Comparison of ENCODE assay signal across 9 mouse cellular contexts in the genomic region with DNA sequence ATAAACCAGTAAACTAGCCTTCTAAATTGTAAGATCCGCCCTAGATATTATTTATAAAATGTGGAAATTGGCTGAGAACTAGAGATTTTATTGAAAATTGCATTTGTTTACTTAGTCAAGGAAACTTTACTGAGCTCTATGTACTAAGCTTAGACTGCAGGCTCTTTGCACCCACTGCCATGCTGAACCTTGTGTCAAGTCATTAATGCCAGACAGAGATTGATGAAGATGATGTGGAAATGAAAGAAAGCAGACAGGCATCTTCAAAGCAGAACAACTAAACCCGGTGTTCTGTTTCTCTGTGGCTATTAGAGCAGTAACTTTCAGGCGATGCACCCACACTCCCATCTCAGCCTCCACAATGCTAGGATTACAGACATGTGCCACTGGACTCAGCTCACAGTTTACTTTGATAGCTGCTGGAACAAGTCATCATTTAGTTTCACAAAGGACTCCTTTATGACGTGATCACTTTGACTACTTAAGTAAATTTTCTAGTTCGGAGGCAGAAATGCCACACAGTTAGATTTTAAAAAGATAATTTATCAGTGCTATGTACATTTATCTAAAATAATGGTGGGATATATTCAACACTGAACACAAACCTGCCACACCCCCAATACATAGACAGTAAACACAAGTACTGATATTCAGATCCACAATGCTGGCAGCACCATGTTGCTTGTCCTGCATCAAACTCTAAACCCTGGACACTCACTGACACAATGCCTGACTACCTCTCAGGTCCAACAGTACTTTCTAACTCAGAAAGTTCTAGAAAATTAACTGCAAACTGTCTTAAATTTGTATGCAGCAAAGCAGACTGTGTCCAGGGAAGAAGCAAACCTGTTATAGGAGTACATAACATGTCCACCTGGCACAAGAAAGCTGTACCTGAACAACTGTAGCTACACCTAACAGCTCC.
DNase-seq lines count a peak whose midpoint lies in the region; ATAC-seq and TF ChIP-seq lines count a peak whose summit lies in the region.
"Had no signal": no experiment of that assay in that cellular context is flagged by ENCODE, and none has a peak within 500 bp of the region (broad histone marks: within the 10 kb centered on the region; RNA-seq: fewer than 3 reads in every experiment).

No protein-coding gene starts in this region.

- DNase-seq in kidney, postnatal 0 days (ENCODE audit: low spot score) = peak; percentile 81
- DNase-seq in kidney, adult 8-10 months = no peak
- no peak for DNase-seq in embryonic facial prominence, embryonic 10.5 days (ENCODE audit: low spot score)
- no peak for DNase-seq in hindbrain, postnatal 0 days (ENCODE audit: low spot score)
- no peak for DNase-seq in ovary, postnatal 36 days (ENCODE audit: low spot score)
- DNase-seq in left cerebral cortex, postnatal 25 days (ENCODE audit: low spot score in 2 of 2) = no peak
- no peak for DNase-seq in thymus, postnatal 10 days (ENCODE audit: low spot score in 2 of 2)
- DNase-seq: kidney, postnatal 4 days had no signal

- no peak for TF ChIP-seq CTCF in kidney, postnatal 0 days (IDR thresholded peaks at IDR 0.05; ENCODE audit: low read depth)
- TF ChIP-seq CTCF in hindbrain, postnatal 0 days (IDR thresholded peaks at IDR 0.05; ENCODE audit: low read depth) = no peak

- no peaks in the 10 kb centered on the region for H3K36me3 ChIP-seq in kidney, postnatal 0 days (ENCODE audit: insufficient read depth, low read length)
- peaks cover 15% of the 10 kb centered on the region for H3K36me3 ChIP-seq in embryonic facial prominence, embryonic 10.5 days (replicated peaks)
- peaks cover 5% of the 10 kb centered on the region; the same call in 1 of the 2 replicates for H3K36me3 ChIP-seq in hindbrain, postnatal 0 days (ENCODE audit: insufficient read depth, low read length)
- H3K36me3 ChIP-seq in midbrain, embryonic 16.5 days (ENCODE audit: control insufficient read depth, insufficient read depth, low read length) = peaks cover 5% of the 10 kb centered on the region; the same call in 1 of the 2 replicates

- peak overlapping the region; percentile 46; the same call in 1 of the 2 replicates for H3K9ac ChIP-seq in kidney, postnatal 0 days (ENCODE audit: low read depth, low read length)
- peak overlapping the region; percentile 35; the same call in 1 of the 2 replicates for H3K9ac ChIP-seq in hindbrain, postnatal 0 days (replicated peaks; ENCODE audit: low read length)
- peak overlapping the region; percentile 57 for H3K9ac ChIP-seq in midbrain, embryonic 16.5 days (ENCODE audit: low read depth, low read length)

- peaks cover 8% of the 10 kb centered on the region; the same call in 1 of the 2 replicates for H3K4me1 ChIP-seq in kidney, postnatal 0 days (replicated peaks; ENCODE audit: insufficient read depth, low read length)
- peaks cover 18% of the 10 kb centered on the region for H3K4me1 ChIP-seq in embryonic facial prominence, embryonic 10.5 days
- peaks cover 11% of the 10 kb centered on the region; the same call in 1 of the 2 replicates for H3K4me1 ChIP-seq in hindbrain, postnatal 0 days (ENCODE audit: insufficient read depth, low read length)
- H3K4me1 ChIP-seq in midbrain, embryonic 16.5 days (ENCODE audit: control insufficient read depth, insufficient read depth, low read length) = peaks cover 19% of the 10 kb centered on the region

- H3K4me2 ChIP-seq in kidney, postnatal 0 days (ENCODE audit: low read length) = peak overlapping the region; percentile 59
- H3K4me2 ChIP-seq in hindbrain, postnatal 0 days (ENCODE audit: low read depth, low read length) = peak overlapping the region; percentile 74
- peak overlapping the region; percentile 81 for H3K4me2 ChIP-seq in midbrain, embryonic 16.5 days (ENCODE audit: low read length)

- no peaks in the 10 kb centered on the region for H3K27me3 ChIP-seq in kidney, postnatal 0 days (ENCODE audit: insufficient read depth, low read length)
- H3K27me3 ChIP-seq in embryonic facial prominence, embryonic 10.5 days (replicated peaks; ENCODE audit: low read depth, poor library complexity, severe bottlenecking) = no peaks in the 10 kb centered on the region
- H3K27me3 ChIP-seq in hindbrain, postnatal 0 days (ENCODE audit: insufficient read depth, low read length) = no peaks in the 10 kb centered on the region
- H3K27me3 ChIP-seq in midbrain, embryonic 16.5 days (ENCODE audit: control insufficient read depth, insufficient read depth, low read depth, low read length) = no peaks in the 10 kb centered on the region

- 31% methylated on average over 5 of the region's 5 CpGs for WGBS in kidney, postnatal 0 days
- WGBS in embryonic facial prominence, embryonic 10.5 days = 74% methylated on average over 5 of the region's 5 CpGs
- 60% methylated on average over 5 of the region's 5 CpGs for WGBS in hindbrain, postnatal 0 days
- WGBS in midbrain, embryonic 16.5 days = 63% methylated on average over 5 of the region's 5 CpGs

- no peak overlapping the region for H3K27ac ChIP-seq in kidney, postnatal 0 days
- H3K27ac ChIP-seq in embryonic facial prominence, embryonic 10.5 days (replicated peaks) = peak overlapping the region; percentile 82
- no peak overlapping the region for H3K27ac ChIP-seq in hindbrain, postnatal 0 days
- H3K27ac ChIP-seq in midbrain, embryonic 16.5 days (ENCODE audit: low read length) = no peak overlapping the region

- intact Hi-C loops in left cerebral cortex, postnatal 25 days (cut with DNase I) = loop anchor here (2.0 kb wide), 1 partner anchor 107 kb away; no protein-coding TSS in a partner anchor

- no peaks in the 10 kb centered on the region for H3K9me3 ChIP-seq in kidney, postnatal 0 days (replicated peaks; ENCODE audit: low read length)
- no peaks in the 10 kb centered on the region for H3K9me3 ChIP-seq in embryonic facial prominence, embryonic 10.5 days
- H3K9me3 ChIP-seq in hindbrain, postnatal 0 days (ENCODE audit: low read length) = no peaks in the 10 kb centered on the region
- H3K9me3 ChIP-seq in midbrain, embryonic 16.5 days (replicated peaks; ENCODE audit: control insufficient read depth, low read length, poor library complexity, severe bottlenecking) = no peaks in the 10 kb centered on the region

- H3K4me3 ChIP-seq in kidney, postnatal 0 days (replicated peaks; ENCODE audit: low read depth, low read length) = peak overlapping the region; percentile 41
- peak overlapping the region; percentile 64 for H3K4me3 ChIP-seq in embryonic facial prominence, embryonic 10.5 days
- H3K4me3 ChIP-seq in hindbrain, postnatal 0 days (ENCODE audit: low read length) = peak overlapping the region; percentile 55
- H3K4me3 ChIP-seq in midbrain, embryonic 16.5 days (ENCODE audit: low read depth, low read length) = peak overlapping the region; percentile 56

- peak; percentile 72; the same call in 1 of the 2 replicates for ATAC-seq in kidney, postnatal 0 days (replicated peaks; ENCODE audit: low FRiP score, low read depth)
- no peak for ATAC-seq in hindbrain, postnatal 0 days
- no peak for ATAC-seq in midbrain, embryonic 16.5 days
